Mouse (Mus musculus) kidney, postnatal 0 days (tissue): ENCODE data around the gene Ap5s1. TPM values are rescaled to one million over a fixed set of nuclear protein-coding genes. Genes with fewer than 3 reads are reported as not detected.
A peak's percentile ranks its signal among the peaks of the same experiment; 100 is the strongest.

Experiments
- ATAC-seq: fragments of 200-750 bp; cut with Nextera tagmentation; replicated peaks from 2 replicates; pipeline ENCODE4 v1.8.0; 2017; ENCODE audit warnings: low read depth, moderate number of reproducible peaks, moderate TSS enrichment, moderate library complexity; ENCODE audit not compliant: low FRiP score
- DNase-seq: peaks from one replicate; pipeline ENCODE4 v3.0.0-alpha.2; 2016; ENCODE audit warnings: low spot score
- H3K27ac ChIP-seq: fragments of 300-500 bp; sonication (generic); 2 replicates; pipeline ENCODE4 v1.5.1; 2014; ENCODE audit warnings: mild to moderate bottlenecking
- H3K27me3 ChIP-seq: fragments of 300-500 bp; sonication (generic); 2 replicates; pipeline ENCODE4 v1.6.1; 2014; ENCODE audit warnings: low read length, mixed read lengths; ENCODE audit not compliant: insufficient read depth
- H3K36me3 ChIP-seq: fragments of 300-500 bp; sonication (generic); 2 replicates; pipeline ENCODE4 v1.6.1; 2014; ENCODE audit warnings: low read length, mixed read lengths; ENCODE audit not compliant: insufficient read depth
- H3K4me1 ChIP-seq: fragments of 300-500 bp; sonication (generic); replicated peaks from 2 replicates; pipeline ENCODE4 v1.6.1; 2014; ENCODE audit warnings: antibody characterized with exemption, low read length, mixed read lengths; ENCODE audit not compliant: insufficient read depth
- H3K4me2 ChIP-seq: fragments of 300-500 bp; sonication (generic); 2 replicates; pipeline ENCODE4 v1.6.1; 2014; ENCODE audit warnings: mild to moderate bottlenecking, low read length, moderate library complexity, mixed read lengths
- H3K4me3 ChIP-seq: fragments of 300-500 bp; sonication (generic); replicated peaks from 2 replicates; pipeline ENCODE4 v1.5.1; 2014; ENCODE audit warnings: low read depth, low read length
- H3K9ac ChIP-seq: fragments of 300-500 bp; sonication (generic); 2 replicates; pipeline ENCODE4 v1.6.1; 2014; ENCODE audit warnings: low read depth, low read length
- H3K9me3 ChIP-seq: fragments of 300-500 bp; sonication (generic); replicated peaks from 2 replicates; pipeline ENCODE4 v1.6.1; 2016; ENCODE audit warnings: low read length, inconsistent platforms, mixed read lengths
- CTCF ChIP-seq: IDR thresholded peaks from 2 replicates; pipeline ENCODE4 v1.5.1; 2016; ENCODE audit warnings: antibody characterized with exemption, low read depth, mild to moderate bottlenecking, moderate library complexity
- WGBS: fragments of 180-500 bp; shearing (Covaris S2); extraction: QIAGEN DNeasy Blood & Tissue Kit; methylation state at CpG from one replicate; pipeline ENCODE4 v1.1.7; 2014; 5-methylcytosine and 5-hydroxymethylcytosine counted together
- polyA plus RNA-seq: library from polyadenylated mRNA; unstranded; fragments of >200 nt; fragmentation: Nextera tagmentation; extraction: Ambion mirVana; gene quantifications from 2 replicates; pipeline ENCODE4 v1.2.1, GENCODE M21; 2015

Ap5s1 gene
- polyA plus RNA-seq, 1 experiment from 2014 or later, result 29.9 TPM

DNA sequence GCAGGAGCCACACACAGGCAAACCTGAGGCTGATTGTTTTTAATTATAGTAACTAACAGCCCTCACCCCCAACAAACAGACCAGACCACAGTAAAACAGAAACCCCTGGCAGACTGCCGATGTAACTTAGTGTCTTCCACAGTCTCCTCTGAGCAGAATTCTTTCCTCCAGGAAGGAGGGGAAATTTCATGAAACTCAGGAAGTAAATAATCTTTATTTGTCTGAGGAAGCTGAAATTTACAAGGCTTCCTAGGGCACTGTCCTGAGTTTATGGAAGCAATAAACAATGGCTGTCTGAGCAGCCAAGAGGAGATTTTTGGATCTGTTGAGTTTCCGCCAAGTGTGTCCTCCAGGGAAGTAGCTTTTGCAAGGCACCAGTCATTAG is 47.4 kb downstream of the Ap5s1 start:
- 33% methylated on average over 2 of the region's 2 CpGs for WGBS
- 0 out of 2 replicates have a peak, but pooled peaks cover 3% of the 10 kb centered on the region for H3K4me1 ChIP-seq
- no peaks in the 10 kb centered on the region for H3K27me3 ChIP-seq
- no peaks in the 10 kb centered on the region for H3K9me3 ChIP-seq
- ATAC-seq (no peak), DNase-seq (peak; percentile 84)
- H3K27ac ChIP-seq, result peak overlapping the region; percentile 78
- no peak overlapping the region for H3K9ac ChIP-seq
- H3K4me3 ChIP-seq, result no peak overlapping the region
- peak overlapping the region; percentile 36 for H3K4me2 ChIP-seq
- H3K36me3 ChIP-seq, result no peaks in the 10 kb centered on the region
- no peak for TF ChIP-seq CTCF

- H3K27me3 ChIP-seq, result no peaks in the 10 kb centered on the region
- no peaks in the 10 kb centered on the region for H3K36me3 ChIP-seq
- no peak overlapping the region for H3K9ac ChIP-seq
- no peaks in the 10 kb centered on the region for H3K9me3 ChIP-seq
- DNase-seq (no peak), ATAC-seq (no peak)
- H3K4me3 ChIP-seq, result no peak overlapping the region
- no peak overlapping the region for H3K27ac ChIP-seq
- TF ChIP-seq CTCF, result no peak
- 56% methylated on average over 3 of the region's 3 CpGs for WGBS
- no peak overlapping the region for H3K4me2 ChIP-seq
- 0 out of 2 replicates have a peak, but pooled peaks cover 3% of the 10 kb centered on the region for H3K4me1 ChIP-seq
These were observed 48.9 kb downstream of the Ap5s1 start for GRCm38 (mm10) chr2:131255738-131256137.

DNA sequence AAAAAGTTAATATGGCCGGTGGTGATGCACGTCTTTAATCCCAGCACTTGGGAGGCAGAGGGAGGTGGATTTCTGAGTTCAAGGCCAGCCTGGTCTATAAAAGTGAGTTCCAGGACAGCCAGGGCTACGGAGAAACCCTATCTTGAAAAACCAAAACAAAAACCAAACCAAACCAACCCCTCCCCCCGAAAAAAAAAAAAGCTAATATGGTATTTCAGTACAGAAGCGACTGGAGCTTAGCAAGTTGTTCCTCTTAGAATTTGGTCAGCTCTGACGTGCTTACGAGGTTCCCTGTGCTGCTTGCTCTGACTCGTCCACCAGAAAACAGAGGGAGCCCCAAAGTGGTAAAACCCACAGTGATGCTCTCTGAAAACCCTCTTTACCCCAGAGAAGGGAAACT is 51.8 kb downstream of the Ap5s1 start:
- Histone ChIP-seq H3K4me2 (no peak overlapping the region), H3K4me1 (no peaks in the 10 kb centered on the region), H3K36me3 (no peaks in the 10 kb centered on the region), H3K27me3 (no peaks in the 10 kb centered on the region), H3K27ac (no peak overlapping the region), H3K9ac (no peak overlapping the region), H3K4me3 (no peak overlapping the region), H3K9me3 (no peaks in the 10 kb centered on the region)
- 79% methylated on average over 8 of the region's 8 CpGs for WGBS
- TF ChIP-seq CTCF, result no peak
- DNase-seq (no peak), ATAC-seq (no peak)

GRCm38 (mm10) chr2:131260544-131261307 is 53.8 kb downstream of the Ap5s1 start:
- no peaks in the 10 kb centered on the region for H3K9me3 ChIP-seq
- no peak overlapping the region for H3K4me3 ChIP-seq
- H3K4me2 ChIP-seq, result no peak overlapping the region
- no peak overlapping the region for H3K27ac ChIP-seq
- no peaks in the 10 kb centered on the region for H3K4me1 ChIP-seq
- ATAC-seq, result no peak
- H3K27me3 ChIP-seq, result no peaks in the 10 kb centered on the region
- no peak for TF ChIP-seq CTCF
- no peak overlapping the region for H3K9ac ChIP-seq
- 55% methylated on average over 9 of the region's 9 CpGs for WGBS
- no peak for DNase-seq
- no peaks in the 10 kb centered on the region for H3K36me3 ChIP-seq

GRCm38 (mm10) chr2:131261481-131262212 is 54.8 kb downstream of the Ap5s1 start:
- H3K9ac ChIP-seq, result peak overlapping the region; percentile 97
- WGBS, result 3% methylated on average over 10 of the region's 10 CpGs
- H3K4me3 ChIP-seq, result peak overlapping the region; percentile 90
- H3K9me3 ChIP-seq, result no peaks in the 10 kb centered on the region
- H3K36me3 ChIP-seq, result no peaks in the 10 kb centered on the region
- no peaks in the 10 kb centered on the region for H3K4me1 ChIP-seq
- H3K27ac ChIP-seq, result peak overlapping the region; percentile 99
- no peaks in the 10 kb centered on the region for H3K27me3 ChIP-seq
- no peak for TF ChIP-seq CTCF
- DNase-seq (no peak), ATAC-seq (peak; percentile 79)
- peak overlapping the region; percentile 74 for H3K4me2 ChIP-seq

DNA sequence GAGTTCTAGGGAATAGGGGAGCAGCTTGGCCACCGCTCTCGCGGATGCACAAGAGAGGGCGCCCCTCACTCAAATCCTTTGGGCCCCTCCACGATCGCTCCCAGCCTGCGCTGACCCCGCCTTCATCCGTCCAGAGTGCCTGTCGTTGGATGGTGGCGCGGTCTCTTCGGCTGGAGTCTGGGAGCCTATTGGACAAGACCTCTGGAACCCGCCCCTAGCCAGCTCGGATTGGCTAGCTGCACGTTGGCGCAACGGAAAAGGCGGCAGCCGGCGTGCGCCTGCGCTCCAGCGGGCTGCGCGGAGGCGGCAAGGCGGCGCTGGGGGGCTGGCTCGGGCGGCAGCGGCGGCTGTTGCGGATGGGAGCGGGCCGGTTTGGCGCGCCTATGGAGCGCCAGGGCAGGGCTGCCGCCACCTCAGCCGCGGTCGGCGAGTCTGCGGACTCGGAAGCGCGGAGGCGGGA is 55.4 kb downstream of the Ap5s1 start, which contains the start of gene Pank2:
Gene Pank2 (plus strand): TSS at position 283 of the 460 bp plus-strand sequence.
- Histone ChIP-seq H3K27me3 (no peaks in the 10 kb centered on the region), H3K4me2 (peak within 1 kb of the TSS; percentile 76), H3K4me3 (peak within 1 kb of the TSS; percentile 90), H3K27ac (peak within 1 kb of the TSS; percentile 99), H3K9ac (peak within 1 kb of the TSS; percentile 97), H3K9me3 (no peaks in the 10 kb centered on the region), H3K36me3 (no peaks in the 10 kb centered on the region), H3K4me1 (no peaks in the 10 kb centered on the region)
- ATAC-seq (peak; percentile 99), DNase-seq (peak; percentile 100)
- whole genome bisulfite sequencing, result under 1% methylated on average over 42 of the region's 49 CpGs
- peak; percentile 41; the same call in 1 of the 2 replicates for TF ChIP-seq CTCF

Other genes starting within 250 kb of the Ap5s1 start
- gene Gfra4, start 164.0 kb upstream of the Ap5s1 start, polyA plus RNA-seq, result 14.2 and 14.5 TPM in 2 replicates
- 1.1 and 1.9 TPM in 2 replicates for gene Adam33, start 143.3 kb upstream of the Ap5s1 start, polyA plus RNA-seq
- gene Siglec1, start 120.3 kb upstream of the Ap5s1 start, polyA plus RNA-seq, result 0.33 and 0.41 TPM in 2 replicates
- 9.4 and 9.8 TPM in 2 replicates for gene Hspa12b, start 79.8 kb upstream of the Ap5s1 start, polyA plus RNA-seq
- not detected in 2 replicates for gene Gm11037, start 73.6 kb upstream of the Ap5s1 start, polyA plus RNA-seq
- gene 1700037H04Rik, start 47.0 kb upstream of the Ap5s1 start, polyA plus RNA-seq, result 84.8 and 91.5 TPM in 2 replicates
- 13.1 and 15.3 TPM in 2 replicates for gene Cenpb, start 27.0 kb upstream of the Ap5s1 start, polyA plus RNA-seq
- 36.1 and 39.0 TPM in 2 replicates for gene Cdc25b, start 20.1 kb upstream of the Ap5s1 start, polyA plus RNA-seq
- 3.7 and 4.0 TPM in 2 replicates for gene Spef1, start 19.8 kb upstream of the Ap5s1 start, polyA plus RNA-seq
- 31.8 and 34.2 TPM in 2 replicates for gene Mavs, start 27.0 kb downstream of the Ap5s1 start, polyA plus RNA-seq
- 32.1 and 36.7 TPM in 2 replicates for gene Pank2, start 55.4 kb downstream of the Ap5s1 start, polyA plus RNA-seq
- 2.6 and 2.9 TPM in 2 replicates for gene Rnf24, start 145.8 kb downstream of the Ap5s1 start, polyA plus RNA-seq